ENCODE assay signal across 30 mouse cellular contexts in genomic region chr9:3002794-3003396, GRCm38 (mm10). TPM values are rescaled to one million over a fixed set of nuclear protein-coding genes. Genes with fewer than 3 reads are reported as not detected.
DNase-seq lines count a peak whose midpoint lies in the region; ATAC-seq lines count a peak whose summit lies in the region.
"Not testable (repeated sequence)": the region's sequence is repeated elsewhere in the genome, so short reads cannot be mapped to it uniquely, and the experiment has no call there.
"Had no signal": no experiment of that assay in that cellular context is flagged by ENCODE, and none has a peak within 500 bp of the region (broad histone marks: within the 10 kb centered on the region; RNA-seq: fewer than 3 reads in every experiment).

TSS of gene Gm11168 (plus strand) at chr9:3003346.

- not testable (repeated sequence) for H3K4me3 ChIP-seq in liver, embryonic 12.5 days
- H3K4me3 ChIP-seq in neural tube, embryonic 12.5 days: 0 out of 2 replicates have a peak within 1 kb of the TSS, but pooled peaks have one; percentile 13

- not testable (repeated sequence) for H3K27me3 ChIP-seq in liver, embryonic 12.5 days (replicated peaks); neural tube, embryonic 12.5 days (replicated peaks)

- DNase-seq in adrenal gland, postnatal 4 days (ENCODE audit: low spot score in 2 of 2): peak; percentile 4 to 18
- DNase-seq in cerebellum, postnatal 10 days: peak; percentile 2 to 6
- peak; percentile 23 for DNase-seq in gastrocnemius, postnatal 10 days
- DNase-seq in kidney, postnatal 14 days: peak; percentile 80
- peak; percentile 47 for DNase-seq in testis, postnatal 10 days (ENCODE audit: low spot score)

- ATAC-seq in liver, embryonic 12.5 days; neural tube, embryonic 12.5 days (ENCODE audit: low FRiP score, low read depth): not testable (repeated sequence)

- H3K36me3 ChIP-seq in liver, embryonic 12.5 days; neural tube, embryonic 12.5 days: not testable (repeated sequence)

- not testable (repeated sequence) for H3K4me1 ChIP-seq in liver, embryonic 12.5 days; neural tube, embryonic 12.5 days

- not testable (repeated sequence) for H3K27ac ChIP-seq in liver, embryonic 12.5 days; neural tube, embryonic 12.5 days

- 0 out of 2 replicates have a peak within 1 kb of the TSS, but pooled peaks have one; percentile 0 for H3K9ac ChIP-seq in liver, embryonic 12.5 days
- H3K9ac ChIP-seq in neural tube, embryonic 12.5 days: not testable (repeated sequence)

- H3K9me3 ChIP-seq in liver, embryonic 12.5 days (replicated peaks); neural tube, embryonic 12.5 days: not testable (repeated sequence)

- H3K4me2 ChIP-seq in liver, embryonic 12.5 days; neural tube, embryonic 12.5 days (replicated peaks): not testable (repeated sequence)

- WGBS in liver, embryonic 12.5 days (ENCODE audit: insufficient replicate concordance): 58% methylated on average over 6 of the region's 14 CpGs
- WGBS in neural tube, embryonic 12.5 days: 73% methylated on average over 6 of the region's 14 CpGs

RNA-seq across cellular contexts. Expression of gene Gm11168, which starts in this region (rescaled TPM):
- total RNA-seq in adrenal gland, postnatal 4 days (2021): under 1 TPM in 1 of 2 experiments, not detected in 1; 0.48 TPM
- total RNA-seq in gastrocnemius, postnatal 10 days (2021): not detected
- not detected in 2 replicates for polyA plus RNA-seq in liver, embryonic 12.5 days (2016; fragmentation: Nextera tagmentation; extraction: Ambion mirVana)
- polyA plus RNA-seq in neural tube, embryonic 12.5 days (2016; fragmentation: Nextera tagmentation; extraction: Ambion mirVana): not detected in 2 replicates
- total RNA-seq: adrenal gland, adult 18-20 months; adrenal gland, postnatal 14 days; CH12.LX; forebrain, postnatal 0 days; gastrocnemius, adult 2 months; gastrocnemius, postnatal 25 days; granulocyte monocyte progenitor cell, adult 5-6 weeks; heart, adult 2 months; heart, postnatal 25 days had no signal
- polyA plus RNA-seq: cerebellum, adult 2 months; embryonic facial prominence, embryonic 11.5 days; embryonic facial prominence, embryonic 14.5 days; forebrain, embryonic 11.5 days; forebrain, embryonic 14.5 days; forebrain, postnatal 0 days; frontal cortex, adult 2 months; G1E; heart, adult 2 months; heart, embryonic 10.5 days; heart, embryonic 14.5 days; heart, postnatal 0 days; hindbrain, embryonic 12.5 days; hindbrain, embryonic 15.5 days; intestine, embryonic 14.5 days; Patski had no signal

Comparison
In these comparisons a context has a peak if more than half of its experiments do, and no peak if none do; other contexts are left out.
1. Peak in DNase-seq in adrenal gland, postnatal 4 days; RNA of the gene not detected or under 1 TPM.
2. Peak in DNase-seq in gastrocnemius, postnatal 10 days; RNA of the gene not detected or under 1 TPM.
3. DNase-seq: peak in every context shown above with its lines; median percentile 80 in kidney, postnatal 14 days; 47 in testis, postnatal 10 days; 23 in gastrocnemius, postnatal 10 days; 11 in adrenal gland, postnatal 4 days; 4 in cerebellum, postnatal 10 days.